ENCODE assay signal across 9 mouse cellular contexts in the genomic region with DNA sequence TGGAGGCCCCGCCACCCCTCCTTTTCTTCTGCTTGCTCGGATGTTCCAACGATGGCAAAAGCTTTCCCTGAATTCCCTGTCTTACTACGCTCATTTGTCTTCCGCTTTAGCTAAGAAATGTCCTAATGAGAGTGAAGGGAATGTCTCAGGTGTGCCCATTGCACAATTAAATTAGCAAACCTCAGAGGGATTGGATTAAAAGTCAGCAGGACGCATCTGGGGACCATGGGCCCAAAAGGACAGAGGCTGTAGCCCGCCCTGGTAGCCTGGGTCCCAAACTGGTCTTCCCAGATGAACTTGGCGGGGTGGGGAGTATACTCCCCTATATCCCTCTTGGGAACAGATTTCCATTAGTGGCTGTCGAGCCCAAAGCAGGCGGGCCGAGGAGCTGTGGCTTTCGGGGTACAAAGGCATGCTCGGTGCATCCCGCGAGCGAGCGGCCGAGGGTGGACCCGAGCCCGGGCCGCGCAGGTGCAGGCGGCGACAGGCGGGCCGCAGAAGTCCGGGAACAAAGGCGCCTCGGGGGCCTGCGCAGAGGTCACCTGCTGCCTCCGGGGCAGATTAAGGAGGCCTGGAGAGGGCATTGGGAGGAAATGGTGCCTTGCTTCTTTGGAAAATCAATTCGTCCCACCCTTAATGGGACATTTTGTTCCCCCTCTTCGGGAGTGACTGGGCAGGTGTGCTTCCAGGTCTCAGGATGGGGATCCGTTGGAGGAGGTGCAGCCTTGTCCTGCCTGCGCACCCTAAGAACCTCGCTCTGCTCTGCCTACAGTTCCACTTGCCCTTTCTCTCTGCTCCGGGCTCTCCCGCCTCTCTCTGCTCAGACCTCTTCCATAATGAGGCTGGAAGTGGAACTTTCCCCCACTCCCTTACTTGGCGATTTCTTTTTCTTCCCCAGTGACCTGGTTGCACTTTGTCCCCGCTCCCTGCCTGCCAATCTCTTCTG.
DNase-seq lines count a peak whose midpoint lies in the region; ATAC-seq and TF ChIP-seq lines count a peak whose summit lies in the region.
"Had no signal": no experiment of that assay in that cellular context is flagged by ENCODE, and none has a peak within 500 bp of the region (broad histone marks: within the 10 kb centered on the region; RNA-seq: fewer than 3 reads in every experiment).

No protein-coding gene starts in this region.

- WGBS in hindbrain, postnatal 0 days, result 2% methylated on average over 40 of the region's 40 CpGs
- under 1% methylated on average over 40 of the region's 40 CpGs for WGBS in limb, embryonic 15.5 days

- peak; percentile 38; the same call in 1 of the 2 replicates for ATAC-seq in hindbrain, postnatal 0 days
- ATAC-seq in limb, embryonic 15.5 days (ENCODE audit: insufficient number of reproducible peaks, low FRiP score, low TSS enrichment, low read depth), result no peak

- peak overlapping the region; percentile 24 for H3K4me3 ChIP-seq in brown adipose tissue, adult 24 weeks (ENCODE audit: insufficient read depth, low read depth, low read length)
- H3K4me3 ChIP-seq in hindbrain, postnatal 0 days (ENCODE audit: low read length), result no peak overlapping the region
- peak overlapping the region; percentile 15; the same call in 1 of the 2 replicates for H3K4me3 ChIP-seq in limb, embryonic 15.5 days

- no peaks in the 10 kb centered on the region for H3K4me1 ChIP-seq in brown adipose tissue, adult 24 weeks (ENCODE audit: control insufficient read depth, insufficient read depth, insufficient read length, low read length)
- no peaks in the 10 kb centered on the region for H3K4me1 ChIP-seq in hindbrain, postnatal 0 days (ENCODE audit: insufficient read depth, low read length)
- peaks cover 15% of the 10 kb centered on the region for H3K4me1 ChIP-seq in limb, embryonic 15.5 days

- no peak overlapping the region for H3K9ac ChIP-seq in hindbrain, postnatal 0 days (replicated peaks; ENCODE audit: low read length)
- 0 out of 2 replicates have a peak overlapping the region, but pooled peaks have one; percentile 10 for H3K9ac ChIP-seq in limb, embryonic 15.5 days

- H3K36me3 ChIP-seq in hindbrain, postnatal 0 days (ENCODE audit: insufficient read depth, low read length), result no peaks in the 10 kb centered on the region
- no peaks in the 10 kb centered on the region for H3K36me3 ChIP-seq in limb, embryonic 15.5 days

- 0 out of 2 replicates have a peak overlapping the region, but pooled peaks have one; percentile 5 for H3K4me2 ChIP-seq in hindbrain, postnatal 0 days (ENCODE audit: low read depth, low read length)
- peak overlapping the region; percentile 31; the same call in 1 of the 2 replicates for H3K4me2 ChIP-seq in limb, embryonic 15.5 days

- H3K27me3 ChIP-seq in hindbrain, postnatal 0 days (ENCODE audit: insufficient read depth, low read length), result peaks cover 96% of the 10 kb centered on the region
- peaks cover 98% of the 10 kb centered on the region for H3K27me3 ChIP-seq in limb, embryonic 15.5 days

- H3K9me3 ChIP-seq in hindbrain, postnatal 0 days (ENCODE audit: low read length), result no peaks in the 10 kb centered on the region
- no peaks in the 10 kb centered on the region for H3K9me3 ChIP-seq in limb, embryonic 15.5 days

- peak overlapping the region; percentile 37 for H3K27ac ChIP-seq in brown adipose tissue, adult 24 weeks (replicated peaks; ENCODE audit: low read depth, low read length)
- H3K27ac ChIP-seq in hindbrain, postnatal 0 days, result no peak overlapping the region
- H3K27ac ChIP-seq in limb, embryonic 15.5 days, result no peak overlapping the region

- TF ChIP-seq CTCF in hindbrain, postnatal 0 days (IDR thresholded peaks at IDR 0.05; ENCODE audit: low read depth), result no peak

- peak; percentile 38 for DNase-seq in Muller cell, postnatal 12 days (ENCODE audit: inconsistent ontology term)
- DNase-seq in hindbrain, postnatal 0 days (ENCODE audit: low spot score), result no peak
- DNase-seq in thymus, postnatal 25 days, result no peak
- no peak for DNase-seq in urinary bladder, postnatal 14 days (ENCODE audit: low spot score)
- no peak for DNase-seq in right cerebral cortex, postnatal 4 days
- DNase-seq in cerebellum, adult 9-11 months, result no peak
- DNase-seq: gastrocnemius, postnatal 10 days had no signal
